Mouse (Mus musculus): ENCODE measurements around the gene Smim22. TPM values are rescaled to one million over a fixed set of nuclear protein-coding genes. Genes with fewer than 3 reads are reported as not detected.

Gene Smim22
- polyA plus RNA-seq, 1 experiment from 2014 or later = 4.7 TPM

DNA sequence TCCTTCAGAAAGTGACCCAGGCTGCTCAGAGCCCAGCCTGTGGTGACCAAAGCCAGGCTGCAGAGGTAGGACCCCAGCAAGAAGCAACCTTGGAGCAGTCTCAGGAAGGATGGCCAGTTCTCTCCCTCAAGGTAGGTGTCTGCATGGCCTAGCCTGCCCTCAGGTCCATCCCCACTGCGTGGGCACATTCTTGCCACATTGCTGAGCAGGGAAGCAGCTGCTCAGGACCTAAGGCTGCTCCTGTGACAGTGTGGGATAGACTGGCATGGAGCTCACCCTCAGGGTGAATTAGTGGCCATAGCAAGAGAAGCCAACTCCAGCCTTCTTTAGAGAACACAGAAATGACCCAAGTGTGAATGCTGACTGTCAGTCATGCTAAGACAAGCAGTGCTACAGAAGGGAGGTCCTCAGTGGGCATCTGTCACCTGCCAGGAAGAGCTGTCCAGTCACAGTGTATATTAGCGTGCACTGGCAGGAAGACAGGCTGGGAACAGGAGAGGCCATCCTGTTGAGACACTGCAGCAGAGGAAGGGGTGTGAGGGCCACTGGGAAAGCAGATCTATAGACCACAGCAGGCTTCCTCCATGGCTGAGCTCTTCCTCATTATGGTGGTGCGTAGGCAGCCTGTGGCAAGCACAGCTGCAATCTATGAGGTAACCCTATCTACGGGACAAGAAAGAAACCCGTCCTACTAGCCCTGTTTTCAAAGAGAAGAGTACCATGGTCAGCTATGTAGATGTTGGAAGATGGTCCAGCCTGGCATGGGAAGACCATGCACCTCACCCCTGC is 37.8 kb upstream of the Smim22 start:
- Histone ChIP-seq H3K9ac (no peak overlapping the region), H3K36me3 (replicated peaks; ENCODE audit: control insufficient read depth, insufficient read depth) (peaks cover 5% of the 10 kb centered on the region; the same call in 1 of the 2 replicates), H3K4me1 (replicated peaks; ENCODE audit: control insufficient read depth, insufficient read depth, low read length) (peaks cover 7% of the 10 kb centered on the region; the same call in 1 of the 2 replicates), H3K9me3 (ENCODE audit: control insufficient read depth, low read length) (no peaks in the 10 kb centered on the region), H3K4me3 (replicated peaks; ENCODE audit: low read length) (no peak overlapping the region), H3K27me3 (ENCODE audit: control insufficient read depth, insufficient read depth, low read length) (no peaks in the 10 kb centered on the region), H3K27ac (no peak overlapping the region), H3K4me2 (replicated peaks) (no peak overlapping the region)
- no peak for ATAC-seq (ENCODE audit: low FRiP score)
- DNase-seq (ENCODE audit: low spot score) = no peak
- WGBS = 85% methylated on average over 5 of the region's 5 CpGs

DNA sequence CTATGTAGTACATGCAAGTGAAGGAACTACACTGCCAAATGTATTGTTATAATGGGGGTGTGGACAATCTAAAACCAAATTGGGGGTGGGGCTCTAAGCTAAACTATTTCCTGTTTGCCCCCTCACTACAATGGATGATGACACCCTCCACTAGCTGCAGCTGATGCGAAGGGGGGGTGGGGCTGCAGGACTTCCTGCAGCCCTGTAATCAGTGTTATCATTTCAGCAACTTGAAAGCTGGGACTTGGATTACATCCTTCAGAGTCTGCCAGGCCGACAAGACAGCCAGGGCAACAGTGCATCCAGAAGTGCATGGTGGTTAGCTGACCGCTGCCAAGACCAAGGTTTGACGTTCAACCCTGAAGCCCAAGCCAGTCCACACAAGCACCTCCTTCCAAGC is 35.5 kb upstream of the Smim22 start:
- no peak overlapping the region for H3K27ac ChIP-seq
- no peaks in the 10 kb centered on the region for H3K4me1 ChIP-seq (replicated peaks; ENCODE audit: control insufficient read depth, insufficient read depth, low read length)
- WGBS = 86% methylated on average over 4 of the region's 4 CpGs
- no peaks in the 10 kb centered on the region for H3K9me3 ChIP-seq (ENCODE audit: control insufficient read depth, low read length)
- no peak overlapping the region for H3K4me3 ChIP-seq (replicated peaks; ENCODE audit: low read length)
- DNase-seq (ENCODE audit: low spot score) (no peak), ATAC-seq (ENCODE audit: low FRiP score) (no peak)
- no peak overlapping the region for H3K4me2 ChIP-seq (replicated peaks)
- H3K9ac ChIP-seq = no peak overlapping the region
- no peaks in the 10 kb centered on the region for H3K27me3 ChIP-seq (ENCODE audit: control insufficient read depth, insufficient read depth, low read length)
- H3K36me3 ChIP-seq (replicated peaks; ENCODE audit: control insufficient read depth, insufficient read depth) = peaks cover 5% of the 10 kb centered on the region; the same call in 1 of the 2 replicates

DNA sequence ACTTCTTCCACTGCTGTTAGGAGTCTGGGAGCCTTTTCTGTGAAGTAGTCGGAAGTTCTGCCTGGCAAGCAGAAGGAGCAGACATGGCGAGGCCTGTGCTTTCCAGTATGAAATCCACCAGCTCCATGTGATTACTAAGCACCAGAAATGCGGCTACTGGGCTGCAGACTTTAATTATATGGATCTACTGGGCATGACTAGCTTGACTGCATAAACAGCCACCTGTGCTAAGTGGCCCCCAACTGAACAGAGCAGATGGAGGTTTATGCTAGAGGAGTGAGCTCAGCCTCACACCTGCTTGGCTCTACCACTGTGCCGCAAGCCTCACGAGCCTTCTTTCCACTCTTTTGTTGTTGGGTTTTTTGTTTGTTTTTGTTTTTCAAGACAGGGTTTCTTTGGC is 32.6 kb upstream of the Smim22 start:
- Histone ChIP-seq H3K36me3 (replicated peaks; ENCODE audit: control insufficient read depth, insufficient read depth) (no peaks in the 10 kb centered on the region; the same call in 1 of the 2 replicates), H3K4me3 (replicated peaks; ENCODE audit: low read length) (no peak overlapping the region), H3K27ac (no peak overlapping the region), H3K4me2 (replicated peaks) (no peak overlapping the region), H3K4me1 (replicated peaks; ENCODE audit: control insufficient read depth, insufficient read depth, low read length) (no peaks in the 10 kb centered on the region), H3K9ac (no peak overlapping the region), H3K27me3 (ENCODE audit: control insufficient read depth, insufficient read depth, low read length) (no peaks in the 10 kb centered on the region), H3K9me3 (ENCODE audit: control insufficient read depth, low read length) (no peaks in the 10 kb centered on the region)
- ATAC-seq (ENCODE audit: low FRiP score) (no peak), DNase-seq (ENCODE audit: low spot score) (no peak)
- WGBS = 83% methylated on average over 5 of the region's 5 CpGs

DNA sequence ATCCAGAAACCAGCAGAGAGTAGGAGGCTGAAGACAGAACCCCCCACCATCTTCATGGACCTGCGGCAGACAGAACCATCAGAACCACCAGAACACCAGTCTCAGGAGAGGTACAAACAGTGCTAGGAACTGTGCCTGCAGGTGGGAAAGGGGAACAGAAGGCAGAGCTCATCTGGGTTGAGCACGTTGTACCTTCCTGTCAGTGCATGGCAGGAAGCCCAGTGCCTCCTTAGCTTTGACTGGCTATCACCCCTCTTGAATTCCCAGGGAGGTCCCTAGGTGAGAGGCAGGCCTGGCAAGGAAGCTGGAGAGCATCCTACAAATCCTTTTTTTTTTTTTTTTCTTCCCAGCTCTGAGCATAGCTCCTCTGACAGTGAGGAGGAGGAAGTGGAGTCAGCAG is 30.9 kb upstream of the Smim22 start:
- H3K9me3 ChIP-seq (ENCODE audit: control insufficient read depth, low read length) = no peaks in the 10 kb centered on the region
- no peaks in the 10 kb centered on the region for H3K27me3 ChIP-seq (ENCODE audit: control insufficient read depth, insufficient read depth, low read length)
- DNase-seq (ENCODE audit: low spot score) (no peak), ATAC-seq (ENCODE audit: low FRiP score) (no peak)
- no peak overlapping the region for H3K27ac ChIP-seq
- H3K9ac ChIP-seq = no peak overlapping the region
- no peaks in the 10 kb centered on the region for H3K4me1 ChIP-seq (replicated peaks; ENCODE audit: control insufficient read depth, insufficient read depth, low read length)
- no peaks in the 10 kb centered on the region; the same call in 1 of the 2 replicates for H3K36me3 ChIP-seq (replicated peaks; ENCODE audit: control insufficient read depth, insufficient read depth)
- H3K4me3 ChIP-seq (replicated peaks; ENCODE audit: low read length) = no peak overlapping the region
- 76% methylated on average over 2 of the region's 2 CpGs for WGBS
- no peak overlapping the region for H3K4me2 ChIP-seq (replicated peaks)

DNA sequence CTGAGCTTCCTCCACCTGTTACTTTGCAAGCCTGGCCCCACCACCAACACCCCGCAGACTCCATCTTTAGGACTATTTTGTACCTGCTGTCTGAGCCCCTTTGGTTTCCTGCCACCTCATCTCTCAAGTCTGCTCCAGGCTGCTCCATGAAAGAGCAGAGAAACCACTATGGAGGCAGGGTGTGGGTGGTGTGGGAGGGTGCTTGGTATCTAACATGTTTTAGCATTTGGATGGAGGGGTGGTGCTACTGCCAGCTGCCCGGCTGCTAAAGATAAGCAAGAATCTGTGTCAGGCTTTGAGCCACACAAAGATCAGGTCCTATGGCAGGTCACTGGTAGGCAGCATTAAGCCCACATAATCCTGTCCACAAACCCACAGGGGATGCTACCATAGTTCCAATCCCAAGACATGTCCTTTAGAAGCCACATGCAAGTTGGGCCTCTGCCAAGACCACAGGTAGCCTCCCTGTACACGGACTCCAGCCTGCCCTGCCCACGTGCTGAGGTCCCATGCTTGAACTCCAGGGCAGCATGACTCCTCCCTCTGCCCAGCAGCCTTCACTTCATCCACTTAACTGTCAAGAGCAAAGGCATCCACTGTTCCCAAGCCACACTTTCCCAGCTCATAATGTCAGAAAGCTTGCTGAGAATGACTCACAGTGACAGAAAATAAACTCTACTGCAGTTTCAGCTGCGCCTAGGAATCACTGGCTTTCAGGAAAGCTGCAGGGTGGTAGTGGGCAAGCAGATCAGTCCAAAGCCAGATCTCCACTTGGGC is 28.6 kb upstream of the Smim22 start:
- Histone ChIP-seq H3K27ac (no peak overlapping the region), H3K4me1 (replicated peaks; ENCODE audit: control insufficient read depth, insufficient read depth, low read length) (no peaks in the 10 kb centered on the region), H3K36me3 (replicated peaks; ENCODE audit: control insufficient read depth, insufficient read depth) (no peaks in the 10 kb centered on the region), H3K4me3 (replicated peaks; ENCODE audit: low read length) (no peak overlapping the region), H3K9me3 (ENCODE audit: control insufficient read depth, low read length) (no peaks in the 10 kb centered on the region), H3K9ac (no peak overlapping the region), H3K4me2 (replicated peaks) (no peak overlapping the region), H3K27me3 (ENCODE audit: control insufficient read depth, insufficient read depth, low read length) (no peaks in the 10 kb centered on the region)
- 72% methylated on average over 5 of the region's 5 CpGs for WGBS
- ATAC-seq (ENCODE audit: low FRiP score) = no peak
- no peak for DNase-seq (ENCODE audit: low spot score)

DNA sequence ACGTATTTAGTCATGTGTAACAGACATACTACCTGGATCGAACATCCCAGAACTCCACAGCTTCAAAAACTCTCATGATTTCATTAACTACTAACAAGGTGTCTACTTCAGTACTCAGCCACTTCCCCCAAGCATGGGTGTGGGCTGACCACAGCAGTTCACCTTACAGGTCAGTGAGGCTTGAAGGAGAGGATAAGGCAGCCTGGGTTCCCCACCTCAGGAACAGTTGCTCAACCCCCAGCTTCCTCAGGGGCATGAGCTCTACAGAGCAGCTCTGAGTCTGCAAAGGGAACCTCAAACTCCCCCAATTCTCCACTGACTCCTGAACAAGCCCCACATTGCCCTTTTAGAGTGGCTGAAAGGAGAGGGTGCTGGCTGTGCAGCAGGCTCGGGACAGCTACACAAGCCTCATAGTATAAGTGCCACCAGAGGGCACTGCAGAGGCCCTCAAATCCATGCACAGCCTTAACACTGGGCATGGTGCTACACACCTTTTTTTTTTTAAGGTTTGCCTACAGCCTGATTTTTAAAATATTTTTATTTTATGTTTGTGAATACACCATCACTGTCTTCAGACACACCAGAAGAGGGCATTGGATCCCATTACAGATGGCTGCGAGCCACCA is 27.2 kb upstream of the Smim22 start:
- Histone ChIP-seq H3K9me3 (ENCODE audit: control insufficient read depth, low read length) (no peaks in the 10 kb centered on the region), H3K27me3 (ENCODE audit: control insufficient read depth, insufficient read depth, low read length) (no peaks in the 10 kb centered on the region), H3K4me3 (replicated peaks; ENCODE audit: low read length) (no peak overlapping the region), H3K4me1 (replicated peaks; ENCODE audit: control insufficient read depth, insufficient read depth, low read length) (no peaks in the 10 kb centered on the region), H3K36me3 (replicated peaks; ENCODE audit: control insufficient read depth, insufficient read depth) (no peaks in the 10 kb centered on the region), H3K9ac (no peak overlapping the region), H3K27ac (no peak overlapping the region), H3K4me2 (replicated peaks) (no peak overlapping the region)
- 72% methylated on average over 4 of the region's 4 CpGs for WGBS
- ATAC-seq (ENCODE audit: low FRiP score) (no peak), DNase-seq (ENCODE audit: low spot score) (peak; percentile 36)

DNA sequence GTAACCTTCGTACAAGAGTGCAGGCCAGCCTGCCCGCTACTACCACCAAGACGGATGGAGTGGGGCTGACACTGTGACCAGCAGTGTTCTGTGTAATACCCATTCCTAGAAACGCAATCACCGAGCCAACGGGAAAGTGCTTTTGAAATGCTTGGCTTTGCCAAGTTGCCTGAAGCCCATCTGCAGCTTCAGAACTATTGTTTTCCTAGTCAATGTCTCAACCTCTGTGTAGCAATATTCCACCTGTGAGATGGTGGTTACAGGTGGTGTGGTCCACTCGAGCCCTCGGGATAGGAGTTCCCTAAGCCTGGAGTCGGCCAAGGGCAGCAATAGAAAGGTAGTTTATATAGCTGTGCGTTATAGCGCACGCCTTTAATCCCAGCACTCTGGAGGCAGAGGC is 22.4 kb upstream of the Smim22 start:
- Histone ChIP-seq H3K9me3 (ENCODE audit: control insufficient read depth, low read length) (no peaks in the 10 kb centered on the region), H3K36me3 (replicated peaks; ENCODE audit: control insufficient read depth, insufficient read depth) (no peaks in the 10 kb centered on the region), H3K4me3 (replicated peaks; ENCODE audit: low read length) (no peak overlapping the region), H3K4me2 (replicated peaks) (no peak overlapping the region), H3K4me1 (replicated peaks; ENCODE audit: control insufficient read depth, insufficient read depth, low read length) (no peaks in the 10 kb centered on the region), H3K9ac (no peak overlapping the region), H3K27me3 (ENCODE audit: control insufficient read depth, insufficient read depth, low read length) (no peaks in the 10 kb centered on the region), H3K27ac (no peak overlapping the region)
- 94% methylated on average over 12 of the region's 12 CpGs for WGBS
- ATAC-seq (ENCODE audit: low FRiP score) = no peak
- DNase-seq (ENCODE audit: low spot score) = no peak

DNA sequence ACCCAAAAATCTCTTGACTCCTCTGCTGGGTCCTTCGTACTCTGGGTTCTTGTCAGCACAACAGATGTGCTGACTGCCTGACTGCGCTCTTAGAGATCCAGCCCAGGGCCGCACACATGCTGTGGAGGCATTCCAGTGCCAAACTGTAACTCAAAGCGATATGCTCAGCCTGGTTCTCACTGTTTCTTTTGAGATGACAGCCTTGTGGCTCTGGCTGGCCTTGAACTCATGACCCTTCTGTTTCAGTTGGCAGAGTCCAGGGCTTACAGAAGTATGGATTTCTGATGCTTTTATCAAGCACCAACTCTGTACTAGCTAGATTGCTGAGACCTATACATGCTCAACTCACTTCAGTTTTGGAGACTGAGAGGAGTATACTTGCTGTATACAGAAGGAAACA is 13.8 kb upstream of the Smim22 start:
- Histone ChIP-seq H3K27ac (no peak overlapping the region), H3K4me2 (replicated peaks) (no peak overlapping the region), H3K9me3 (ENCODE audit: control insufficient read depth, low read length) (no peaks in the 10 kb centered on the region), H3K27me3 (ENCODE audit: control insufficient read depth, insufficient read depth, low read length) (no peaks in the 10 kb centered on the region), H3K9ac (no peak overlapping the region), H3K4me3 (replicated peaks; ENCODE audit: low read length) (no peak overlapping the region), H3K36me3 (replicated peaks; ENCODE audit: control insufficient read depth, insufficient read depth) (no peaks in the 10 kb centered on the region), H3K4me1 (replicated peaks; ENCODE audit: control insufficient read depth, insufficient read depth, low read length) (no peaks in the 10 kb centered on the region)
- ATAC-seq (ENCODE audit: low FRiP score) (no peak), DNase-seq (ENCODE audit: low spot score) (no peak)
- WGBS = 77% methylated on average over 4 of the region's 4 CpGs

DNA sequence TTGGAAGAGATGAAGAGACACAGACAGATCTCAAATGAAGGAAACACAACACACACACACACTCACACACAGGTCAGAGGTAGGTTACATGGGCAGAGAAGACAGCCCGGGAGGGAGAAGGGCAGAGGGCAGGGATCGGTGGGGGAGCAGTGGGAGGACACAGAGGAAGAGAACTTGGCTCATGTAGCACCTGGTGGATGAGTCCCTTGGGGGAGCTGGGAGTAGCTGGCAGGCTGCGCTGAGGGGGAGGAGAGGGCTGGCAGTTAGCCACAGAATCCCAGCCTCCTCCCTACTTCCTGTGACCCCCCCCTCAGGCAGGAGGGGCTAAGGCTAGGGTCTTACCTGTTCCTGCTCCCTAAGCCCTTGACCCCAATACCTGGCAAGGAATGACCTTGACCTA is 9.5 kb upstream of the Smim22 start, which contains the start of gene Sept12:
Gene Sept12 (minus strand): TSS at position 300 of the 400 bp plus-strand sequence.
- no peaks in the 10 kb centered on the region for H3K9me3 ChIP-seq (ENCODE audit: control insufficient read depth, low read length)
- ATAC-seq (ENCODE audit: low FRiP score) (no peak), DNase-seq (ENCODE audit: low spot score) (no peak)
- H3K27ac ChIP-seq = no peak within 1 kb of the TSS
- H3K27me3 ChIP-seq (ENCODE audit: control insufficient read depth, insufficient read depth, low read length) = no peaks in the 10 kb centered on the region
- H3K4me3 ChIP-seq (replicated peaks; ENCODE audit: low read length) = no peak within 1 kb of the TSS
- no peaks in the 10 kb centered on the region for H3K4me1 ChIP-seq (replicated peaks; ENCODE audit: control insufficient read depth, insufficient read depth, low read length)
- WGBS = 49% methylated on average over 3 of the region's 3 CpGs
- H3K36me3 ChIP-seq (replicated peaks; ENCODE audit: control insufficient read depth, insufficient read depth) = no peaks in the 10 kb centered on the region
- H3K4me2 ChIP-seq (replicated peaks) = no peak within 1 kb of the TSS
- H3K9ac ChIP-seq = no peak within 1 kb of the TSS

Data from hindbrain, embryonic 14.5 days (tissue).